Mouse (Mus musculus) kidney, postnatal 10 days (tissue): ENCODE measurements around the gene Laptm5.
A peak's percentile ranks its signal among the peaks of the same experiment; 100 is the strongest.

Experiments
- DNase-seq: peaks from one replicate; pipeline ENCODE4 v3.0.0; 2021; ENCODE audit warnings: mixed read lengths

Gene Laptm5

DNA sequence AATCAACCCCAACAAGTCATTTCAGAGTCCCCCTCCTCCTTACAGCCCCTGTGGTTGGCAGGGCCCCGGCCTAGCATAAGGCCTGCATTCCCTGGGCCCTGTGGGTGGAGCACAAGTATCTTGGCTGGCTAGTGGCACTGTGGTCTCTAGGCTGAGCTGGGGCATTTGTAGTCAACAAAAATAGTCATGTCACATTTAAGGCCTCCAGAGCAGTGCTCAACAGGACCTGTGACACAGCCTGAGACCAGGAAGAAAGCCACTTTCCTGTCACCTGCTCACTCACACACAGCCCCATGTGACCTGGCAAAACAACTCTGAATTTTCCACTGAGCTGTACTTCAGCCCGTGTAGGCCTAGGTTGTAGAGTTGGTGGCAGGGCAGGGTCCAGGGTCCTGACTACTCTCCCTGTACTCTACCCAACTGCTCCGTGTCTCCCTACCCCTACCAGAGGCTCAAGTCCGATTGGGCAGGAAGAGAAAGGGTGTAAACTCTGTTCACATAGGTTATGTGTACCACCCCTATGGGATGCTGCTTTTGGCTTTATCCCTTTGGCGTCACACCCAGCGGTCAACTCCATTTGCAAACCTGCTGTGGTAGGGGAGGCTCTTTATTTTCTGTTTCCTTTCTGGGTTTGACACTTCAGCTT lies 13.0 kb upstream of the Laptm5 start:
- no peak for DNase-seq

DNA sequence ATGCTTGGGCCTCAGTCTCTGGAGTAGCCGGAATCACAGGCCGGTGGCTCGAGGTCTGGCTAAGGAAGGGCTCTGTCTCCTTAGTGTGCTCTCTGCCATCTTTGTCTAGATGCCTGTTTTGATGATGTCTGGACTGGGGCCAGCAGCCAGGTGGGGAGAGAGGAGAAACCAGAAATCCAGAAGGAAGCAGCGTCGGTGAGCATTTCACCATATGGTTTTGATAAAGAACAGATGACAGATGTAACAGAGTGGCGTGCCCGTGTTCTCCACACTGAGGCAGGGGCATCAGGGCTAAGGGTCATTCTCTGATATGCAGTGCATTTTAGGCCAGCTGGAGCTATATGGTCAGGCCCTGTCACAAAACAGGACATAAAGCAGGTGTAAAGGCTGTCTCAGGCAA lies 12.2 kb upstream of the Laptm5 start:
- no peak for DNase-seq

DNA sequence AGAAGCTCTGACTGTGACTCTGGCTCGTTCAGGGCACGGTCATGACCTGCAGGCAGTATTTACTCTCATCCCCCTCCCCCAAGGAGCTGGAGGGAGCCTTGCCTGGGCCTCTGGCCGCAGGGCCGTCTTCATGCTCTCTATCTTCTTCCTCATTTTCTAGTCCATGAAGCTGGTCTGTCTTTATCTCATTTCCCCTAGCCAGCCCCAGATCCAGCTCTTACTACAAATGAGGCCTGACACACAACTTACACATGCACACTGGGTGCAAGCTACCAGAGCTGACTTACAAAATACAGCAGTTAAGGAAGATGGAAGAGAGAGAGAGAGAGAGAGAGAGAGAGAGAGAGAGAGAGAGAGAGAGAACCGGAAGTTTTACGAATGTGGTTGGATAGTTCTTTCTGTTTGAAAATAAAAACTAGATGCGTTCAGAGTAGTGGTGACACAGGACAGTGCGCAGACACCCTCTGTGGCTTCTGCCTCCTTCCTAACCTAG lies 10.6 kb upstream of the Laptm5 start:
- DNase-seq: no peak

DNA sequence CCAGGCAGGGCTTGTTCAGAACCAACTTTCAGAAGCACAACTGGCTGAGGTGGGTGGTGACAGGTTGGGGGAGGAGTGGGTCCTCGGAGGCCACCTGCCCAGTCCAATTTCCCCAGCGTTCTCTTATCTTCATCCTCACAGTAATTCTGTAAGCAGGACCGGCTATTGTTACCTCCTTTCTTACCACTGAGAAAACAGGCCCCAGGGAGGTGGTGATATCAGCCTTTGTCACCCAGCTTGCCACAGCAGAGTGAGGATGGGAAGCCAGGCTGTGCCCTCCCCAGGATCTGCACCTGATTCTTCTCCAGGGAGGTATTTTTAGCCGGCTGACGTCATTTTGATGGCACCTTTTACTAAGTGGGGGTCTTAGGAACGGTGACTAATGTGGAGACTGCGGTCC lies 7.9 kb upstream of the Laptm5 start:
- DNase-seq: no peak

DNA sequence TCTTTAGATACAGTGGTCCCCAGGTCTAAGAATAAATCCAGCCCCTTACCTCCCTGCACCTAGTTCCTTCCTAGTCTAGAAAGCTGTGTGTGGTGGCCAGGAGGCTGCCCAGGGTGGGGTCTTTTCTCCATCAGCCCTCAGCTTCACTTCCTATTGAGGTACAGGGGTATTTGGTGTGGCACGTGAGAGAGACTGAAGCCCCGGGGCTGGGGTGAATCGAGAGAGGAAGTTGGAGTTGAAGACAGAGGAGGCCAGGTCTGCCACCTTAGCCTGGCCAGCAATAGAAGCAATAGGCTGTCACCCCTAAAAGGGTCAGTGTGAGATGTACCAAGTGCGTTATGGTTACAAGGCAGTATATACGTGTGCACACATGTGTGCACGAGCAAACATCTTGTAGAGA lies 7.0 kb upstream of the Laptm5 start:
- DNase-seq: no peak

DNA sequence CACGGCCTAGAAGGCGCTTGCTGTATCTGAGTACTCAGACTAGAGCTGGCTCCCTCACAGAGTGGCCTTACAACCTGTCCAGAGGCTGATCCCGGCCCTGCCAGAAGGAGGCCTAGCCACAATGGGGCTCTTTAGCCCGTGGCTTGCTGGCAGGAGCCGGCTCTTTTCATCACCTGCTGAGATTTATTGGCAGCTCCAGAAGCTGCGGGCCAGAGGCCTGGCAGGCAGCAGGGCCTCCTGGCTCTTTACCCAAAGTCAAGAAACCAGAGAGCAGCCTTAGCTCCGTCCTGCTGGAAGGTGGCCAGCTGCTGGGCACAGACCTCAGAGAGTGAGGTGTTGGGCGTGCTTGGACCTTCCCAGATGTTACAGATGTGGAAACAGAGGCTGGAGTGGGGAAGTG lies 6.6 kb upstream of the Laptm5 start:
- peak; percentile 37 for DNase-seq

DNA sequence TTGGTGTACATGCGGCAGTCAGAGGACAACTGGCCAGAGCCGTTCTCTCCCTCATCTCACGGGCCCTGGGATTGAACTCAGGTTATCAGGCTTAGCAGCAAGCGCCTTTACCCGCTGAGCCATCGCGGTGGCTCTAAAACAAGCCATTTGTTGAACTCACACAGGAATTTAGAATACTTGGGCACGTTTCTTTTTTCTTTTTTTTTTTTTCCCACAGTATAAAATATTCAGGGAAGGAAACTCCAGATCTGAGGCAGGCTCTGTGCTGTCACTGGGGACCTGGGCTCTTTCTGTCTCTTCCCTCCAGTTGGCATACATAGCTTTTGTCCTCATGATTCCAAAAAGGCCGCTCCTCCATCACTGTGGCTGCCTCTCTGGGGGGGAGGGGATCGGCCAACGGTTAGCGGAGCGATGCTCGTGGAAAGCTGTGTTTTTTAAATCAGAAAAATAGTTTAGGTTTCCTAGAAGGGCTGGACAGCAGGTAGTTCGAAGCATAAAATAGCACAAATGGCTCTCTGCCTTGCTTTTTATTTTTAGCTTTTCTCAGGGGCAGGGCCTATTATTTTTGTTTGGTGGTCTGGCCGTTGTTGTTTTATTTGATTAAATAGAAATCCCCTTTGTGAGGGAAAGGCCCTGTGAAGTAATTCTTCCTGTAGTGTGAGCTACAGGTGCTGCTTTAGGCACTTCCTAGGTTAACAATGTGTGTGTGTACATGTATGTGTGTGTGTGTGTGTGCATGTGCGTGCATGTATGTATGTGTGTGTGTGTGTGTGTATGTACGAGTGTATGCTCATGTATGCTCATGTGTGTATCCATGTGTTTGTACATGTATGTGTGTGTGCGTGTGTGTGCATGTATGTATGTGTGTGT lies 5.5 kb upstream of the Laptm5 start:
- DNase-seq: no peak

DNA sequence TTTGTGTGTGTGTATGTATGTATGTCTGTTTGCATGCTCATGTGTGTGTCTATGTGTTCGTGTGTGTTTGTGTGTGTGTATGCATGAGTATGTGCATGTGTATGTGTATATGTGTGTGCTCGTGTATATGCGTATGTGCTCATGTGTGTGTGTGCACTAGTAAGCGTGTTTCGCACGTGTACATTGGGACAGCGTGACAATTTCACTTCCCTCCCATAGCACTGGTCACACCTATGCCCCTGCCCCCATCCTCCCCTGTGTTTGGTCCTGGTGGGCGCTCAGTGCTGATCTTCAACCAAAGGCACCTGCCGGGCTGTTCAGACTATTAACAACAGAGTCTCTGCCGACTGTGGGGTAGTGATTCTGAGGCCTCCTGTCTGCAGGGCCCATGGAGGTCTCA lies 4.8 kb upstream of the Laptm5 start:
- DNase-seq: no peak

DNA sequence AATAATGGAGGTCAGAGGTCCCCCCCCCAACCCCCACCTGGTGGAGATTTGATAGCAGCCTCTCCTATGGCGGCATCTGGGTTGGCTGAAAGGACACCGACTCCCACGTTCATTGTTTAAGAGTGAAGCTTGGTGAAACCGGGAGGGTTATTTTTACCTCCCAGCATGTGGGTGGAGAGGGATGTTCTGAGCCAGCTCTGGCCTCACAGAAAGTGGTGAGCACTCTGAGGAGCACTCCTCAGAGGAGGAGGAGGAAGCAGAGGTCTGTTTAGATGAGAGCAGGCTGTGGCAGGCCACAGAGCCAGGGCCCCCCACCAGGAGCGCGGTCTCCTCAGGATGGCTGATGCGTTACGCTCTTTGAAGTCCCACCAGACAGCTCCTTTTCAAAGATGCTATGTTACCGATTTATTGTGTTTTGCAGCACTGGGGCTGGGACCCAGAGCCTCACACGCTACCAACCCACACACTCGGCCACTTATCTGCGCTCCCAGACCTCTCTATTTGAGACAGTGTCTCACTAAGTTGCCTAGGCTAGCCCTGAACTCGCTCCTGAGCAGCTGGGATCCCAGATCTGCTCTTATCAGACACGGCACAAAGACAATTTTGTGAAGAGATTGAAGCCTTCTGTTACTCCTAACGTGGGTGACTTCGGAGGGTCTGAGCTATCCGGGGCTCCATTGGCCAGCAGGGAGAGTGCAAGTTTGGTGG lies 3.6 kb upstream of the Laptm5 start:
- no peak for DNase-seq

DNA sequence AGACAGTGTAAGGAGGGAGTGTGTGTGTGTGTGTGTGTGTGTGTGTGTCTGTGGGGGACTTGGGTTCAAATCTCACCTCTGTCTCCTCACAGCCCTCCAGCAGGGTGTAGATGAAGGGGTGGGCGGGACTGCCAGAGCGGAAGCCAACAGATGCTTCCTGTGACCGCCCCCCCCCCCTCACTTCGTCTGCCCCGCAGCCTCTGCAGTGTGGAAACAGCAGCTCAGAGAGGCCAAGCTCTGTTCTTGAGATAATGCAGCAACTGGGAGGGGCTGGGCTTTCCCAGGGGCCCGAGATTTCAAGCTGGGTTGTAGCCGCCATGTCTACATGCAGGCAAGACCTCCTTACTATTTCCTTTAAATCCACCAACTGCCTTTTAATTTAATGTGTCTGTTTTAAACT lies 2.3 kb upstream of the Laptm5 start:
- DNase-seq: no peak

DNA sequence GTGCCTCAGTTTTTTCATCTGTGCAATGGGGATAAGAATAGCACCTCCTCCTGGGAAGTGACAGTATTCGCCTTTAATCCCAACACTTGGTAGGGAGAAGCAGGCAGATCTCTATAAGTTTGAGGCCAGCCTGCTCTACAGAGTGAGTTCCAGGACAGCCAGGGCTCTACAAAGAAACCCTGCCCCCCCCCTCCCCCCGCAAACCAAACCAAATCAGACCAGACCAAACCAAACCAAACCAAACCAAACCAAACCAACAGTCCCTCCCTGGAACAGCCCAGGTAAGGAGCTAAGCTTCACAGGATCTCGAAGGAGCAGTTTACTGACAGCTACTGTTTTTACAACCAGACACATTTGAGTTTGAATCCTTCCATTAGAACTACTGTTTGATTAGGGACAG lies 299 bp upstream of the Laptm5 start:
- DNase-seq: no peak

DNA sequence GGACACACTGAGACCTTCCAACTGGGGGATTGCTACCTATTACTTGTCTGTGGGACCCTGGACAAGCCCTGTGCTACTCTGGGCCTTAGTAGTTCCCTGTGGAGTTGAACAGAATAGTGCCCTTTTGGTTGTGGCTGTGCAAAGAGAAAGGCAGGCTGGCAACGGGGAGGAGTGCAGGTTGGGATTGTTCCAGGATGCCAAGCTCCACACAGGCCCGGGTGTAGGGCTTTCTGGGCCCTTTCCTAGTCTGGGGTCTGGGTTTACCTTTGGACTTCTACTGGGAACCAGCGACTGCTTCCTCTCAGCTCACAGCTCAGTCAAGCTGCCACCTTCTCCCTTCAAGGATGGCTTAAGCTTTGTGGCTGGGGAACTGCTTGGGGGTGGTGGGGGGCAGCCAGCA lies 586 bp downstream of the Laptm5 start:
- DNase-seq: no peak

DNA sequence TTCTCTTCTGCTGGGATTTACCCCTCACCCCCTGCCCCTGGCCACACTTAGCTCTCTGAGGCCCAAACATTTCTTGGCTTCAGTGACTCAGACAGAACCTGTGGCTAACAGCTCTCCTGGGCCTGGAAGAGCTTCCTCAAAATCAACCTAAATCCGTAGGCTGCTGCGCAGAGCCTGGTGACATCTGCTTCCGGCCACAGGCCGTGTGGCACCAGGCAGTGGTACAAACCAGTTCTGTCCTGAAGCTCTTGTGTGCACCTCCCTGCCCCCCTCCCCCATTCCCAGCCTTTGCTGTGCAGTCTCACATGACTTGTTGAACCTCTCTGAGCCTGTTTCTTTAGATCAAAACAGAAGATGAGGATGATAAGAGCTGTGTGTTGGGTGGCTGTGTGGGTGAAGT lies 1.1 kb downstream of the Laptm5 start:
- no peak for DNase-seq

DNA sequence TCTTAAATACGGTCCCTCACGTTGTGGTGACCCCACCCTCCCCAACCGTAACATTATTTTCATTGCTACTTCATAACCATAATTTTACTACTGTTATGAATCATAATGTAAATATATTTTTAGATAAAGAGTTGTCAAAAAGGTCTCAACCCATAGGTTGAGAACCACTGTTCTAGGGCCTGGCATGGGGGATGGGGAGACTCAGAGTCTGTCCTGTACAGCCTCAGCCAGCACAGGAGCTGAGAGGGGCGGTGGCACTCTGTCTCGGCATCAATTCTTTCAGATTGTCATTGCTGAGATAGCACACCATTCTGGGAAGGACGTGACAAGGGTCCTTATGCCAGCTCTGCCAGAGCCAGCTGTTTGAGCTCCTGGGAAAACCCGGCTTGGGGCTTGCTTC lies 1.6 kb downstream of the Laptm5 start:
- no peak for DNase-seq

DNA sequence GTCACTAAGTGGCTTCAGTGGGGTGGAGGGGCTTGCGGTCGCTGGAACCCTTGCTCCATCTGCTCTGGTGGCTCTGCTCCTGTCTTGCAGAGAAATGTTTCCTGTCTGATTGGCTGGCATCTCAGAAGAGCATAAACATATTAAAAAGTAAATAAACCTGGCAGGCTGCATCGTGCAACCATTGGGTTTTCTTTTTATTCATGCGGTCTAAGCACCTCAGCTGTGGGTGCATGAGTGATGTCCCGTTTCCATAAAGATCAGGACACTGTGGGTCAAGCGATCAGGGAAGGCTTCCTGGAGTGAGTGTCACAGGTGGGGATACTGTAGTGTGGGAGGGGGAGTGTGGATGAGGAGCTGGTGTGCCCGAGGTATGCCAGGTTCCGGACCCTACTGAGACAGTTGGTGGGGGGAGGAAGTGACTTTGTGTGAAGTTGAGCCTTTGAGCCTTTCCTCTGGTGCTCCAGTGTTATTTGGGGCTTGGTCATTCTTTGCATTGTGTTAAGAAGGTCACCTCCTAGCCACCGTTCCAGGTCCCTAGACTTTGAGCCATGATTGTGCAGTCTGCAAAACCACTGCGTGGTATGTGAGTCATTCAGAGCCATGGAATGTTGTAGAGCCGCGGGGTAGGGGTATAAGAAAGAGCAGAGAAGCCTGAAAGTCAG lies 2.2 kb downstream of the Laptm5 start:
- DNase-seq: no peak

DNA sequence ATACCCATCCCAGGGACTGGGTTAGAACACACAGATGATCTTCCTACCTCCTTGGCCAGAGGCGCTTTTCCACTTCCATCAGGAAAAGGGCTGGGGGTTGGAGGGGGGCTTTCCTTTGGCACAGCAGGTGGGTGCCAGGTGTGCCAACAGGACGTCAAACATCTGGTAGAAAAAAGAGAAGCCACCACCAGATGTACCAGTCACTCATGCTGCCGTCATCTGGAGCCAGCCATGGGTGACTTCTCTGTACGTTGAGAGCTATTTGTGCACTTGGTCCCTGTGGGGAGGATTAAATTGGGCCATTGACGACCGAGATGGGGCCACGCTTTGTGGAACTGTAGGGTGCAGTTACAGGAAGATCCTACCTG lies 2.7 kb downstream of the Laptm5 start:
- DNase-seq: no peak

DNA sequence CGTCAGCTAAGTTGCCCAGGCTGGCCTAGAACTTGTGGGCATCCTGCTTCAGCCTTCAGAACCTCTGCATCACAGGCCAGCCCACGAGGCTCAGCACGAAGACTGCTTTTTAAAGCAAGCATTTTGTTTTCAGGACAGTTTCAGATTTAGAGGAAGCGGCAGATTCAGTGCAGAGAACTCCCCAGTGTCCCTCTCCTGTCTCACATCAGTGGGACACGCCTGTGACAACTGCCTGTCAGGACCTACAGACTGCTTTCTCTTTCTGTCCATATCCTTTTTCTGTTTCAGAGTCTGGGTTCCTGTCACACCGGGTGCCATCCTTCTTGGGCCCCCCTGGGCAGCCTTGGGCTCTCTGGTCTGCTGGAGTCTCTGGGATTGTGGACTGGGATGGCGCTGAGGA lies 3.7 kb downstream of the Laptm5 start:
- DNase-seq: no peak

DNA sequence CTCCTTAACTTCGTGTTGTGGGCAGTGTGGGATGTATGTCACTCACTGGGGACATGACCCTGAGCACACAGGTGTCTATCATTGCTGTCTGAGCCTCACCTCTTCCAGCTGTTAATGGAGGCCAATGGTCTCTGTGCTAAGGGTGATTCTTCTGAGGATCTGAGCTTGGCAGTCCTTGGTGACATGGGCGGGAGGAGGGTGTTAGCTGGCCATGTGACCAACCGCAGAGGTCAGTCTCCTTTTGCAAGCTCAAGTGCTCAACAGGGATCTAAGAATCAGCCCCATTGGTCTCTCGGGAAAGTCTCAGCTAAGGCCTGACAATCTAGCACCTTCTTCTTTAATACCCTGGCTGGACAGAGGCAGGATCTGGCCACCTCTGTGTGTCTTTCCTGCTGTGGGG lies 4.6 kb downstream of the Laptm5 start:
- no peak for DNase-seq

DNA sequence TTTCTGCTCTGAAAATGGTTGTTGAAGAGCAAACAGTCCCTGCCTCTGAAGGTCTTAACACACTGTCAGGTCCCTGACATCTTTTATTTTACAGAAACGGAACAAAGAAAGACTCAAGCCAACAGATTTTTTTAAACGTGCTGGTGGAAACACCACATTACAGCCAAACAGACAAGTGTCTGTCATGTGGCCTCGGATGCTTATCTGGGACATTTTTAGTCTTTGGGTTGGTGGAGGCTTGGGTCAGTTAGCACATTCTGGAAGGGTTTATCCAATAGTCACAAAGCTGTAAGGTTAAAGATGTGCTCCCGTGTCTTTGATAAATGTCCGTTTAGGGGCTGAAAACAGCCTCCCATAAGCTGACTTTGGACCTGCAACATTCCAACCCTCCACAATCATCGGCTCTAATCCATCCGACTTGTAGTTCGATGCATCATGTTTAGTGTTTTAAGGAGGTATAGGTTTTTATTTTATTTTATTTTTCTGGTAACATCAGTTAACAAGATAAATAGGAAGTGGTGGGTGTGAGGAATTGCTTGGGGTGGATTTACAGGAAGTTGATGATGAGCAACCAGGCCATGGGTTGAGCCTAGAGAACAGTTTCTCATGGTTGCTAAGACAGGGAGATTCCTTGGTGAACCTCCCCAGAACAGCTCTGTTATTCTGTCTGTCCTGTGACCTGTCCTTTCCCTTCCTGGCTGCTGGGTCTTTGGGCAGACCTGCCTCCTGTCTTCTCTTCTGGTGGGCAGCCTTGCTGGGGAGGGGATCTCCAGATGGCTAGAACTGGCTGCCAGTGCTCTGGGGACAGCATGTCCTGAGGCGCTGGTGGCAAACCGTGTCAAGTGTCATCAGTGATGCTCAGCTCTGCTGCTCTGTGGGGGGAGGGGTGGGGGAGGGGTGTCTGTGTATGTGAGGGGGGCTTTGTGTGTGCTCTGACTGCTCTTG lies 6.2 kb downstream of the Laptm5 start:
- no peak for DNase-seq

DNA sequence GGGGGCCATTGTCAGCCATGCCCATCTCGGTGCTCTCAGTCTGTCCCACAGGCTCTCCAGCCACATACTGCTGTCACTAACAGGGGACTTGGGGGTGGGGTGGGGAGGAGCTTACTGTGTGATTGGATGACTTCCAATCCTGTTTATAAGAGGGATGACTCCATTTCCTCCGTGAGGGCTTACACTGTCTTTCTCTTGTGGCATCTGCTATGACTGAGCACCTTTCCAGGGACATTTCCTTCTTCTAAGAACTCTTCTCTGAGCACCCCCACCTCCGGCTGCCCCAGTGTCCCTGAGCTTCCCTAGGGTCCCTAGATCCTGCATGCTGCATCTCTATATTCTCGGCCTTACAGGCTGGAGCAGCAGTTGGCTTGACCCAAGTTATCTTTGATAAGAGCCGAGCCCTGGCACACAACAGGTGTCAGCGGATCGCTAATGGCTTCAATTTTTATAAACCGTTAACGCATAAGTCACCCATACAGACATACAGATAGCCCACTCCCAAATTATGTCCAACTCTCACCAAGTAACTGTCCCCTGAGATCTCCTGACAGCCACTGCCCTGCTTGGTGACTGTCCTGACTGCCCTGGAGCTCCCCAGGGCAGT lies 6.9 kb downstream of the Laptm5 start:
- DNase-seq: no peak

DNA sequence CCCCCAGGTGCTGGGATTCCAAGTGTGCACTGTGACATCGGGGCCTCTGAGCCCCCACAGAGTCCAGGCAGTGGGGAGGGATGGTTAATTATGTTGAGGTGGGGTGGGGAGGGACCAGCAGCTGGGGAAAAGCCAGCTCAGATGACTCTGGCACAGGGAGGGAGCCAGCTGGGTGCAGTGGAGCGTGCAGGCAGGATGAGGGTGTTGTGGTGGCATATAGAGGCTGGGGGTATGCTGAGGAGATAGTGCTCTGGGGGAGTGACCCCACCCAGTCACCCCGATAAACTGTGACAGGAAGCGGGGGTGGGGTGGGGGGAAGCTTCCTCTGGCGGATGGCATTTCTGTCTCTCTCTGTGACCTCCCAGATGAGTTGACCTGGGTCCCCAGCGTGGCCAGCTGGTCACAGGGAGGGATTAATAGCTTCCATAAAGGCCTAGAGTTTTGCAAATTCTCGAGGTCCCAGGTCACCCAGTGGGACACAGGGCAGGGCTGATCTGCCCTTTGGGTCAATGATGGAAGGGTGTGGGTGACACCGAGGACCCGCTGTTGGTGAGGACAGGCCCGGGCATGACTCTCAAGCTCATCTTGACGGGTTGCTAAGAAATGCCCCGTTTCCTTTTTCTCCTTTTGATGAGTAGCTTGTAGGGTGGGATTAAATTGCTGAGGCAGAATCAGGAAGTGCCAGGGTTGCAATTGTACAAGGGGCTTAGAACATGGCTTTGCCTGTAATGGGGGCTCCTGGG lies 8.2 kb downstream of the Laptm5 start:
- DNase-seq: peak; percentile 32
